Mouse (Mus musculus) hindbrain, embryonic 12.5 days (tissue): ENCODE results near the gene Ago1. TPM values are rescaled to one million over a fixed set of nuclear protein-coding genes. Genes with fewer than 3 reads are reported as not detected.
A peak's percentile ranks its signal among the peaks of the same experiment; 100 is the strongest.

Source experiments
- ATAC-seq: fragments of 200-750 bp; cut with Nextera tagmentation; 2 replicates; pipeline ENCODE4 v1.8.0; 2017; ENCODE audit warnings: moderate TSS enrichment; ENCODE audit not compliant: low FRiP score
- H3K27ac ChIP-seq: fragments of 300-500 bp; sonication (generic); 2 replicates; pipeline ENCODE4 v1.5.1; 2016; ENCODE audit warnings: mild to moderate bottlenecking
- H3K27me3 ChIP-seq: fragments of 300-500 bp; sonication (generic); 2 replicates; pipeline ENCODE4 v1.6.1; 2016; ENCODE audit warnings: mild to moderate bottlenecking
- H3K36me3 ChIP-seq: fragments of 300-500 bp; sonication (generic); 2 replicates; pipeline ENCODE4 v1.6.1; 2016; ENCODE audit warnings: mild to moderate bottlenecking
- H3K4me1 ChIP-seq: fragments of 300-500 bp; sonication (generic); 2 replicates; pipeline ENCODE4 v1.6.1; 2016
- H3K4me2 ChIP-seq: fragments of 300-500 bp; sonication (generic); replicated peaks from 2 replicates; pipeline ENCODE4 v1.6.1; 2016; ENCODE audit warnings: mild to moderate bottlenecking
- H3K4me3 ChIP-seq: fragments of 300-500 bp; sonication (generic); 2 replicates; pipeline ENCODE4 v1.5.1; 2016; ENCODE audit warnings: mild to moderate bottlenecking
- H3K9ac ChIP-seq: fragments of 300-500 bp; sonication (generic); 2 replicates; pipeline ENCODE4 v1.6.1; 2016; ENCODE audit warnings: mild to moderate bottlenecking, moderate library complexity
- H3K9me3 ChIP-seq: fragments of 300-500 bp; sonication (generic); replicated peaks from 2 replicates; pipeline ENCODE4 v1.6.1; 2016; ENCODE audit warnings: mild to moderate bottlenecking
- WGBS: fragments of 180-500 bp; shearing (Covaris S2); methylation state at CpG from one replicate; pipeline ENCODE4 v1.1.7; 2016; 5-methylcytosine and 5-hydroxymethylcytosine counted together
- polyA plus RNA-seq: library from polyadenylated mRNA; unstranded; fragments of >200 nt; fragmentation: Nextera tagmentation; extraction: Ambion mirVana; gene quantifications from 2 replicates; pipeline ENCODE4 v1.2.1, GENCODE M21; 2016

Ago1 gene
- polyA plus RNA-seq, 1 experiment from 2014 or later, result 20.5 TPM

GRCm38 (mm10) chr4:126467721-126468284 lies 580 bp downstream of the Ago1 start:
- under 1% methylated on average over 25 of the region's 25 CpGs for WGBS
- Histone ChIP-seq H3K36me3 (no peaks in the 10 kb centered on the region), H3K27me3 (no peaks in the 10 kb centered on the region), H3K4me3 (peak overlapping the region; percentile 91), H3K27ac (peak overlapping the region; percentile 99), H3K4me1 (peaks cover 43% of the 10 kb centered on the region), H3K9ac (peak overlapping the region; percentile 98), H3K4me2 (peak overlapping the region; percentile 62), H3K9me3 (no peaks in the 10 kb centered on the region)
- peak; percentile 67 for ATAC-seq

GRCm38 (mm10) chr4:126466251-126466750 lies 2.1 kb downstream of the Ago1 start:
- 10% methylated on average over 8 of the region's 8 CpGs for WGBS
- H3K9me3 ChIP-seq, result no peaks in the 10 kb centered on the region
- peak overlapping the region; percentile 62 for H3K4me2 ChIP-seq
- peak overlapping the region; percentile 99 for H3K27ac ChIP-seq
- peak overlapping the region; percentile 91 for H3K4me3 ChIP-seq
- peak; percentile 9; the same call in 1 of the 2 replicates for ATAC-seq
- H3K9ac ChIP-seq, result peak overlapping the region; percentile 66
- H3K4me1 ChIP-seq, result peaks cover 55% of the 10 kb centered on the region
- H3K36me3 ChIP-seq, result no peaks in the 10 kb centered on the region
- no peaks in the 10 kb centered on the region for H3K27me3 ChIP-seq

GRCm38 (mm10) chr4:126465843-126466242 lies 2.5 kb downstream of the Ago1 start:
- peak overlapping the region; percentile 66 for H3K9ac ChIP-seq
- peak overlapping the region; percentile 91 for H3K4me3 ChIP-seq
- H3K9me3 ChIP-seq, result no peaks in the 10 kb centered on the region
- peak overlapping the region; percentile 99 for H3K27ac ChIP-seq
- H3K36me3 ChIP-seq, result peaks cover under 1% of the 10 kb centered on the region
- H3K4me1 ChIP-seq, result peaks cover 55% of the 10 kb centered on the region
- no peaks in the 10 kb centered on the region for H3K27me3 ChIP-seq
- 3% methylated on average over 8 of the region's 8 CpGs for WGBS
- H3K4me2 ChIP-seq, result peak overlapping the region; percentile 62
- ATAC-seq, result peak; percentile 73

- H3K9ac ChIP-seq, result peak overlapping the region; percentile 66
- ATAC-seq, result no peak
- H3K9me3 ChIP-seq, result no peaks in the 10 kb centered on the region
- peak overlapping the region; percentile 62 for H3K4me2 ChIP-seq
- peaks cover 55% of the 10 kb centered on the region for H3K4me1 ChIP-seq
- peak overlapping the region; percentile 91 for H3K4me3 ChIP-seq
- 9% methylated on average over 2 of the region's 2 CpGs for WGBS
- H3K36me3 ChIP-seq, result peaks cover 10% of the 10 kb centered on the region
- peak overlapping the region; percentile 99 for H3K27ac ChIP-seq
- no peaks in the 10 kb centered on the region for H3K27me3 ChIP-seq
These were observed 3.5 kb downstream of the Ago1 start for GRCm38 (mm10) chr4:126464892-126465235.

- WGBS, result 14% methylated on average over 4 of the region's 4 CpGs
- Histone ChIP-seq H3K4me2 (peak overlapping the region; percentile 62), H3K9me3 (no peaks in the 10 kb centered on the region), H3K36me3 (peaks cover 16% of the 10 kb centered on the region), H3K9ac (peak overlapping the region; percentile 66), H3K27me3 (no peaks in the 10 kb centered on the region), H3K4me1 (peaks cover 55% of the 10 kb centered on the region), H3K27ac (peak overlapping the region; percentile 99), H3K4me3 (peak overlapping the region; percentile 91)
- ATAC-seq, result no peak
These were observed 4.0 kb downstream of the Ago1 start for GRCm38 (mm10) chr4:126464189-126464891.

DNA sequence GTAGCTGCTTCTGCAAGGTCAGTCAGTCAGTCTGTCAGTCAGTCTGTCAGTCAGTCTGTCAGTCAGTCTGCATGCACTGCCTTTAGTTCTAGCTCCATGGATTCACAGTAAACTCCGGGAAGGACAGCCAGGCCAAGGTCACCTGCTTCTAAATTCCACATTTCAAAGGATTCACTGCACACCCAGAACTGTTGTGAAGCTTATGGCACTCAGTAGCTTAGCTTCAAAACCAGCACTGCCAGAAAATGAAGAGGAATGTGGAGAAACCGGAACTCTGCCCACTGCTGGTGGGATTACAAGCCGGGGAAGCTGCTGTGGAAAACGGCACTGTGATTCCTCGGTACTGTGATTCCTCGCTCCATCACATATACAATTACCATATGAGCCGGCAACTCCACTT lies 12.9 kb downstream of the Ago1 start:
- Histone ChIP-seq H3K27me3 (no peaks in the 10 kb centered on the region), H3K4me2 (no peak overlapping the region), H3K36me3 (peaks cover 97% of the 10 kb centered on the region), H3K9ac (no peak overlapping the region), H3K27ac (no peak overlapping the region), H3K4me3 (no peak overlapping the region), H3K4me1 (no peaks in the 10 kb centered on the region), H3K9me3 (no peaks in the 10 kb centered on the region)
- no peak for ATAC-seq
- WGBS, result 94% methylated on average over 7 of the region's 7 CpGs

DNA sequence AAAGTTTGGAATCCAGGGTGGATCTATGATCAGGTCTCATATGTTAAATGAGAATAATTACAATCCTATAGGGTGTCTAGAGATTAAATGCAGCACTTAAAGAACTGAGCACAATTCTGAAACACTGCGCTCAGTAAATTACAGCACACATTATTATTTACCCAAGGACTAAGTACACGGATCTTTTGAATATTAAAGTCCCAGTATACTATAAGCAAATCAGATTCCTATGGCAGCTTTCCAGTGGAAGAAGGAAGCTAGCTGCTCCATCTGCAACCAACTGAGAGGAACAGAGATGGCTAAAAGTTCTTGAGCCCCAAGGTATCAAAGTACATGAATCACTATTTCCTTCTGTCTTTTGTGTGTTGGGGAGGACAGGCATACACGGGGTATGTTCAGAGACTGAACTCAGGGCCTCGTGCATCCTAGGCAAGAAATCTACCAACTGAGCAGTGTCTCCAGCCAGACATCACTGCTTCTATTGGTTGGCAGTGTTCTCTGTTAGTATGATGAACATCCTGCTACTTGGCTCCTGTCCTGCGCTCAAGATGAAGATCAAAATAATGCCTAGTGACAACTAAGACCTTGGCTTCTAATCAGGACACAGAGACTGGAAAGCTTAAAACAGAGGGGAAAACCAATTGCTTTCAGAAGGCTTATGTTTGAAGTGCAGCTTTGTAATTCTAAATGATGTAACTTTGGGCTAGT lies 13.7 kb downstream of the Ago1 start:
- no peak overlapping the region for H3K9ac ChIP-seq
- no peaks in the 10 kb centered on the region for H3K27me3 ChIP-seq
- H3K4me1 ChIP-seq, result no peaks in the 10 kb centered on the region
- ATAC-seq, result no peak
- WGBS, result 96% methylated on average over 5 of the region's 5 CpGs
- H3K9me3 ChIP-seq, result no peaks in the 10 kb centered on the region
- no peak overlapping the region for H3K4me2 ChIP-seq
- H3K27ac ChIP-seq, result no peak overlapping the region
- H3K4me3 ChIP-seq, result no peak overlapping the region
- peaks cover 97% of the 10 kb centered on the region for H3K36me3 ChIP-seq

DNA sequence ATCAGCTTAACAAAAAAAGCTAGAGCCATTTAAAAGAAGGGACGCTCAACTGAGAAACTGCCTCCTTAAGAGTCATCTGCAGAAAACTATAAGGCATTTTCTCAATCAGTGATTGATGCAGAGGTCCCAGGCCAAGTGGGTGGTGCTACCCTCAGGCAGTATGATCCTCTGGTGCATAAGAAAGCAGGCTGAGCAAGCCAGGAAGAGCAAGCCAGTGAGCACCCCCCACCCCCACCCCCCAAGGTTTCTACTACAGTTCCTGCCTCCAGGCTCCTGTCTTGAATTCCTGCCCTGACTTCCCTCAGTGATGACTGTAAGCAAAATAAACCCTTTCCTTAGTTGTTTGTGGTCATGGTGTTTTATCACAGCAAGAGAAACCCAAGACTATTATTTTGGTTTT lies 18.1 kb downstream of the Ago1 start:
- 96% methylated on average over 1 of the region's 1 CpGs for WGBS
- no peaks in the 10 kb centered on the region for H3K4me1 ChIP-seq
- H3K27me3 ChIP-seq, result no peaks in the 10 kb centered on the region
- peaks cover 91% of the 10 kb centered on the region for H3K36me3 ChIP-seq
- no peak overlapping the region for H3K4me3 ChIP-seq
- H3K27ac ChIP-seq, result no peak overlapping the region
- no peak for ATAC-seq
- H3K9ac ChIP-seq, result no peak overlapping the region
- no peak overlapping the region for H3K4me2 ChIP-seq
- H3K9me3 ChIP-seq, result no peaks in the 10 kb centered on the region

GRCm38 (mm10) chr4:126447126-126447525 lies 21.3 kb downstream of the Ago1 start:
- Histone ChIP-seq H3K27me3 (no peaks in the 10 kb centered on the region), H3K4me2 (no peak overlapping the region), H3K9ac (no peak overlapping the region), H3K4me3 (no peak overlapping the region), H3K4me1 (no peaks in the 10 kb centered on the region), H3K9me3 (no peaks in the 10 kb centered on the region), H3K27ac (no peak overlapping the region), H3K36me3 (peaks cover 74% of the 10 kb centered on the region)
- no peak for ATAC-seq
- WGBS, result 90% methylated on average over 7 of the region's 7 CpGs

DNA sequence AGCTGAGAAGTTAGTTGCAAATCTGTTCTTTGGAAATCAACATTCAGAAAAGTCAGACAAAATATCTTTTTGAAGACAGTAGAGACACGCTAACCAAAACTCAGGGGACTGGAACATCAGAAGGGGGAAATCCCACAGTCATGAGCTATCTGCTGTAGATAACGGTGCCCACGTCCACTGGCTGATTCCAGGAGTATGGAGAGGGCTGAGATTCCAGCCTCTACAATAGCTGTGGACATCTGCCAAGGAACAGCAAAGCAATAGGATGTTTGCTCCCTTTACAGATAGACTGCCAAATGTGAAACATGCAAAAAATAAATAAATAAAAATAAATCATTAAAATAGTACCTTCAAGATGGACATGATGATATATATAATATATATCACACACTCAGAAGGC lies 23.9 kb downstream of the Ago1 start:
- WGBS, result 87% methylated on average over 3 of the region's 3 CpGs
- H3K27ac ChIP-seq, result no peak overlapping the region
- H3K9me3 ChIP-seq, result no peaks in the 10 kb centered on the region
- H3K4me1 ChIP-seq, result no peaks in the 10 kb centered on the region
- no peak overlapping the region for H3K4me2 ChIP-seq
- H3K4me3 ChIP-seq, result no peak overlapping the region
- no peaks in the 10 kb centered on the region for H3K27me3 ChIP-seq
- peaks cover 77% of the 10 kb centered on the region for H3K36me3 ChIP-seq
- ATAC-seq, result no peak
- H3K9ac ChIP-seq, result no peak overlapping the region

DNA sequence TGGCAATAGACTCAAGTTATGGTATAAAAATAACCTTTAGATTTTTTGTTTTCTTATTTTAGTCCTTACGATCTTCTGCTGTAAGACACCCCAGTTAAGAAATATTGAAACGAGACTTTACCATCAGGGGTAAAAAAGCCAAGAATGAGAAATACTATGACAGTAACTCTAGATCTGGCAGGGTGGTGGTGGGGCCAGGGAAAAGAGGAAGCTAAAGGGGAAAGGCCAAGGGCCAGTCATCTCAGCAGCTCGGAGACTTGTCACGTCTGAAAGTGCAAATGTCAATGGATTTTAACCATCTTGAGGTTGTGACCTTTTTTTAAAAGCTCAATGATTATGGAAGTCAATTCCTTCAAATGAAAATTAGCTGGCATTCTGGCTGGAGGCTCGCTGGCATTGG lies 30.1 kb downstream of the Ago1 start:
- WGBS, result 84% methylated on average over 5 of the region's 5 CpGs
- Histone ChIP-seq H3K4me1 (no peaks in the 10 kb centered on the region), H3K9ac (no peak overlapping the region), H3K9me3 (no peaks in the 10 kb centered on the region), H3K36me3 (peaks cover 72% of the 10 kb centered on the region), H3K4me2 (no peak overlapping the region), H3K4me3 (no peak overlapping the region), H3K27ac (no peak overlapping the region), H3K27me3 (no peaks in the 10 kb centered on the region)
- ATAC-seq, result no peak

GRCm38 (mm10) chr4:126436268-126436667 lies 32.1 kb downstream of the Ago1 start:
- Histone ChIP-seq H3K9ac (no peak overlapping the region), H3K27me3 (no peaks in the 10 kb centered on the region), H3K9me3 (no peaks in the 10 kb centered on the region), H3K4me1 (no peaks in the 10 kb centered on the region), H3K36me3 (peaks cover 53% of the 10 kb centered on the region), H3K27ac (no peak overlapping the region), H3K4me3 (no peak overlapping the region), H3K4me2 (no peak overlapping the region)
- WGBS, result 56% methylated on average over 2 of the region's 2 CpGs
- ATAC-seq, result no peak
